Mouse (Mus musculus): ENCODE measurements around the gene Spry1. TPM values are rescaled to one million over a fixed set of nuclear protein-coding genes. Genes with fewer than 3 reads are reported as not detected.

Spry1 gene
- polyA plus RNA-seq, 1 experiment from 2014 or later, result 18.5 TPM

- H3K36me3 ChIP-seq (ENCODE audit: control insufficient read depth, insufficient read depth, low read length), result no peaks in the 10 kb centered on the region
- H3K27ac ChIP-seq (ENCODE audit: low read depth), result no peak overlapping the region
- H3K4me2 ChIP-seq (ENCODE audit: low read length), result no peak overlapping the region
- H3K4me1 ChIP-seq (replicated peaks; ENCODE audit: control insufficient read depth, insufficient read depth, low read length), result peaks cover 24% of the 10 kb centered on the region
- 98% methylated on average over 20 of the region's 20 CpGs for WGBS
- ATAC-seq (replicated peaks; ENCODE audit: low FRiP score, low TSS enrichment, low read depth), result no peak
- H3K27me3 ChIP-seq (replicated peaks; ENCODE audit: control insufficient read depth, insufficient read depth, low read length), result 0 out of 2 replicates have a peak, but pooled peaks cover 3% of the 10 kb centered on the region
- H3K9me3 ChIP-seq (ENCODE audit: control insufficient read depth, low read length), result peaks cover 18% of the 10 kb centered on the region
- no peak overlapping the region for H3K9ac ChIP-seq (ENCODE audit: low read length)
- no peak overlapping the region for H3K4me3 ChIP-seq (ENCODE audit: low read depth, low read length)
- DNase-seq (ENCODE audit: low spot score), result no peak
These were observed 29.4 kb downstream of the Spry1 start for GRCm38 (mm10) chr3:37669100-37669499.

GRCm38 (mm10) chr3:37672266-37673040, 32.7 kb downstream of the Spry1 start:
- 0 out of 2 replicates have a peak, but pooled peaks cover 3% of the 10 kb centered on the region for H3K27me3 ChIP-seq (replicated peaks; ENCODE audit: control insufficient read depth, insufficient read depth, low read length)
- H3K4me1 ChIP-seq (replicated peaks; ENCODE audit: control insufficient read depth, insufficient read depth, low read length), result peaks cover 16% of the 10 kb centered on the region; the same call in 1 of the 2 replicates
- DNase-seq (ENCODE audit: low spot score) (no peak), ATAC-seq (replicated peaks; ENCODE audit: low FRiP score, low TSS enrichment, low read depth) (no peak)
- H3K9ac ChIP-seq (ENCODE audit: low read length), result no peak overlapping the region
- no peak overlapping the region for H3K4me3 ChIP-seq (ENCODE audit: low read depth, low read length)
- WGBS, result 32% methylated on average over 15 of the region's 15 CpGs
- H3K27ac ChIP-seq (ENCODE audit: low read depth), result no peak overlapping the region
- H3K9me3 ChIP-seq (ENCODE audit: control insufficient read depth, low read length), result peaks cover 18% of the 10 kb centered on the region
- H3K36me3 ChIP-seq (ENCODE audit: control insufficient read depth, insufficient read depth, low read length), result no peaks in the 10 kb centered on the region
- H3K4me2 ChIP-seq (ENCODE audit: low read length), result no peak overlapping the region

GRCm38 (mm10) chr3:37673513-37674261, 33.9 kb downstream of the Spry1 start:
- H3K27ac ChIP-seq (ENCODE audit: low read depth), result no peak overlapping the region
- H3K4me1 ChIP-seq (replicated peaks; ENCODE audit: control insufficient read depth, insufficient read depth, low read length), result peaks cover 12% of the 10 kb centered on the region; the same call in 1 of the 2 replicates
- H3K4me3 ChIP-seq (ENCODE audit: low read depth, low read length), result no peak overlapping the region
- H3K9me3 ChIP-seq (ENCODE audit: control insufficient read depth, low read length), result peaks cover 13% of the 10 kb centered on the region
- DNase-seq (ENCODE audit: low spot score) (no peak), ATAC-seq (replicated peaks; ENCODE audit: low FRiP score, low TSS enrichment, low read depth) (no peak)
- no peak overlapping the region for H3K4me2 ChIP-seq (ENCODE audit: low read length)
- no peak overlapping the region for H3K9ac ChIP-seq (ENCODE audit: low read length)
- H3K36me3 ChIP-seq (ENCODE audit: control insufficient read depth, insufficient read depth, low read length), result no peaks in the 10 kb centered on the region
- WGBS, result 71% methylated on average over 13 of the region's 13 CpGs
- 0 out of 2 replicates have a peak, but pooled peaks cover 3% of the 10 kb centered on the region for H3K27me3 ChIP-seq (replicated peaks; ENCODE audit: control insufficient read depth, insufficient read depth, low read length)

GRCm38 (mm10) chr3:37675056-37675525, 35.3 kb downstream of the Spry1 start:
- ATAC-seq (replicated peaks; ENCODE audit: low FRiP score, low TSS enrichment, low read depth), result peak; percentile 50; the same call in 1 of the 2 replicates
- Histone ChIP-seq H3K9me3 (ENCODE audit: control insufficient read depth, low read length) (no peaks in the 10 kb centered on the region), H3K4me2 (ENCODE audit: low read length) (no peak overlapping the region), H3K4me1 (replicated peaks; ENCODE audit: control insufficient read depth, insufficient read depth, low read length) (peaks cover 12% of the 10 kb centered on the region; the same call in 1 of the 2 replicates), H3K36me3 (ENCODE audit: control insufficient read depth, insufficient read depth, low read length) (no peaks in the 10 kb centered on the region), H3K9ac (ENCODE audit: low read length) (no peak overlapping the region), H3K27me3 (replicated peaks; ENCODE audit: control insufficient read depth, insufficient read depth, low read length) (0 out of 2 replicates have a peak, but pooled peaks cover 3% of the 10 kb centered on the region), H3K4me3 (ENCODE audit: low read depth, low read length) (no peak overlapping the region), H3K27ac (ENCODE audit: low read depth) (no peak overlapping the region)
- WGBS, result 75% methylated on average over 11 of the region's 11 CpGs
- no peak for DNase-seq (ENCODE audit: low spot score)

DNA sequence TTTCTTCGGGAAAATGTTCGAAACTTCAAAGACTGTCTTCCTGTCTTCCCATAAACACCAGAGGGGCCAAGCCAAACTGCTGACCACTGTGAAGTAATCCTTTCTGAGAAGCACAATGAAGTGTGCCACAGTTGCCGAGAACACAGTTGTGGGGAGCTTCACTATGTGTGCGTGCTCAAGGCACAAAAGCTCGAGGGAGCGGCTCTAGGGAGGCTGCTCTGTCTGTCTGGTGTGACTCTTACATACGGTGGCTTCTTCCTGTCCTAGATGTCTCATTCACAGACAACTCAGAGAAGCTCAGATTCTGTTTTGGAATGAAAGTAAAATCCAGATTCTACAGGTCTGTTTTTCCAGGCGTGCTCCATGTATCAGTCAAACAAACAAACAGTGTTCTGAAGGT, 36.5 kb downstream of the Spry1 start:
- H3K4me3 ChIP-seq (ENCODE audit: low read depth, low read length), result no peak overlapping the region
- H3K9me3 ChIP-seq (ENCODE audit: control insufficient read depth, low read length), result no peaks in the 10 kb centered on the region
- 67% methylated on average over 8 of the region's 8 CpGs for WGBS
- DNase-seq (ENCODE audit: low spot score), result no peak
- no peaks in the 10 kb centered on the region for H3K36me3 ChIP-seq (ENCODE audit: control insufficient read depth, insufficient read depth, low read length)
- H3K9ac ChIP-seq (ENCODE audit: low read length), result no peak overlapping the region
- no peak overlapping the region for H3K4me2 ChIP-seq (ENCODE audit: low read length)
- H3K27ac ChIP-seq (ENCODE audit: low read depth), result no peak overlapping the region
- no peak for ATAC-seq (replicated peaks; ENCODE audit: low FRiP score, low TSS enrichment, low read depth)
- 0 out of 2 replicates have a peak, but pooled peaks cover 3% of the 10 kb centered on the region for H3K27me3 ChIP-seq (replicated peaks; ENCODE audit: control insufficient read depth, insufficient read depth, low read length)
- peaks cover 12% of the 10 kb centered on the region; the same call in 1 of the 2 replicates for H3K4me1 ChIP-seq (replicated peaks; ENCODE audit: control insufficient read depth, insufficient read depth, low read length)

GRCm38 (mm10) chr3:37686219-37686618, 46.5 kb downstream of the Spry1 start:
- H3K9ac ChIP-seq (ENCODE audit: low read length), result no peak overlapping the region
- no peak overlapping the region for H3K4me3 ChIP-seq (ENCODE audit: low read depth, low read length)
- no peak overlapping the region for H3K27ac ChIP-seq (ENCODE audit: low read depth)
- H3K4me1 ChIP-seq (replicated peaks; ENCODE audit: control insufficient read depth, insufficient read depth, low read length), result 0 out of 2 replicates have a peak, but pooled peaks cover 5% of the 10 kb centered on the region
- H3K4me2 ChIP-seq (ENCODE audit: low read length), result peak overlapping the region; percentile 13; the same call in 1 of the 2 replicates
- no peak for ATAC-seq (replicated peaks; ENCODE audit: low FRiP score, low TSS enrichment, low read depth)
- DNase-seq (ENCODE audit: low spot score), result no peak
- H3K27me3 ChIP-seq (replicated peaks; ENCODE audit: control insufficient read depth, insufficient read depth, low read length), result no peaks in the 10 kb centered on the region
- 29% methylated on average over 7 of the region's 7 CpGs for WGBS
- H3K36me3 ChIP-seq (ENCODE audit: control insufficient read depth, insufficient read depth, low read length), result no peaks in the 10 kb centered on the region
- no peaks in the 10 kb centered on the region for H3K9me3 ChIP-seq (ENCODE audit: control insufficient read depth, low read length)

- DNase-seq (ENCODE audit: low spot score), result no peak
- H3K36me3 ChIP-seq (ENCODE audit: control insufficient read depth, insufficient read depth, low read length), result no peaks in the 10 kb centered on the region
- no peak overlapping the region for H3K27ac ChIP-seq (ENCODE audit: low read depth)
- no peak for ATAC-seq (replicated peaks; ENCODE audit: low FRiP score, low TSS enrichment, low read depth)
- peak overlapping the region; percentile 21 for H3K4me3 ChIP-seq (ENCODE audit: low read depth, low read length)
- H3K9ac ChIP-seq (ENCODE audit: low read length), result no peak overlapping the region
- no peaks in the 10 kb centered on the region for H3K9me3 ChIP-seq (ENCODE audit: control insufficient read depth, low read length)
- H3K4me1 ChIP-seq (replicated peaks; ENCODE audit: control insufficient read depth, insufficient read depth, low read length), result 0 out of 2 replicates have a peak, but pooled peaks cover 5% of the 10 kb centered on the region
- H3K27me3 ChIP-seq (replicated peaks; ENCODE audit: control insufficient read depth, insufficient read depth, low read length), result no peaks in the 10 kb centered on the region
- WGBS, result 32% methylated on average over 6 of the region's 6 CpGs
- H3K4me2 ChIP-seq (ENCODE audit: low read length), result peak overlapping the region; percentile 39
These were observed 47.0 kb downstream of the Spry1 start for GRCm38 (mm10) chr3:37686751-37687150.

DNA sequence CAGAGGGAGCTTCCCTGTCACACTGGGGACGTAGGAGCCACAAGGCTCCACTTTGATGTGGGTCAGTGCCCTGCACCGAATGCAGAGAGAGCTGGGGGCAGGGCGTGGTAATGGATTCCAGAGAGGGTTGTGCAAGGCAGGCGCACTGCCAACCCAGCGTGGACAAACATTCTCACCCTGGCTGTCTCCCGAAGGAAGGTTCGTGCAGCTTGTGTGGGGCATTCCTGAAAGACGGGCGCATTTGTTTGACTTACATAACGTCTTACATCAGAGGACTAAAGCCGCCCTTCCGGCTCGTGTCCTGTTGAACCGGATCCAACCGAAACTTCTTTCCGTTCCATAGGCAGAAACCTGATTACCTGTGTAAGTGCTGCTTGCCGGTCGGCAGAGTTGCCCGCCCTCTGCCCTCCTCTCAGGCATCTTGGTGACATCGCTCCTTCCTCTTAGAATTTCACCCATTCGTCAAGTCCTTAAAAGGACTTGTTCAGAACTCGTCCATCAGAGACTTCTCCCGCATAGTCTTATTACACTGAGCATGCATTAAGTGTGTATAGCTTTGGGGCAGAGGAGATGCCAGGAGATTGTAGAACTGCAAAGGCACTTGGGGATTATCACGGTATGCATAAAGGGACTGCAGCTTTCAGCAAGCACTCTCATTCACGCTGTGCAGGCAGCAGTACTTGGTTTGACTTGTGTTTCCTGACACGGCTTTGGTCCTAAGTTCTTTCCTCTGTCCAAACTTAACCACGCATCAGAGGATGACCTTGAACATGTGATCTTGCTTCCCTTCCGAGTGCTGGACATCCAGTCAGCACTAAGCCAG, 47.6 kb downstream of the Spry1 start:
- Histone ChIP-seq H3K4me1 (replicated peaks; ENCODE audit: control insufficient read depth, insufficient read depth, low read length) (0 out of 2 replicates have a peak, but pooled peaks cover 5% of the 10 kb centered on the region), H3K9me3 (ENCODE audit: control insufficient read depth, low read length) (no peaks in the 10 kb centered on the region), H3K27ac (ENCODE audit: low read depth) (no peak overlapping the region), H3K4me2 (ENCODE audit: low read length) (peak overlapping the region; percentile 39), H3K9ac (ENCODE audit: low read length) (no peak overlapping the region), H3K27me3 (replicated peaks; ENCODE audit: control insufficient read depth, insufficient read depth, low read length) (no peaks in the 10 kb centered on the region), H3K36me3 (ENCODE audit: control insufficient read depth, insufficient read depth, low read length) (no peaks in the 10 kb centered on the region), H3K4me3 (ENCODE audit: low read depth, low read length) (peak overlapping the region; percentile 21)
- peak; percentile 78 for DNase-seq (ENCODE audit: low spot score)
- peak; percentile 70 for ATAC-seq (replicated peaks; ENCODE audit: low FRiP score, low TSS enrichment, low read depth)
- WGBS, result 22% methylated on average over 28 of the region's 28 CpGs

Data from intestine, embryonic 14.5 days (tissue).